Mouse (Mus musculus) midbrain, embryonic 11.5 days (tissue): ENCODE data around the gene Fam104a. TPM values are rescaled to one million over a fixed set of nuclear protein-coding genes. Genes with fewer than 3 reads are reported as not detected.

Experiments
- ATAC-seq: fragments of 200-750 bp; cut with Nextera tagmentation; 2 replicates; pipeline ENCODE4 v1.8.0; 2017; ENCODE audit warnings: moderate TSS enrichment, moderate library complexity; ENCODE audit not compliant: low FRiP score
- DNase-seq: peaks from one replicate; pipeline ENCODE4 v3.0.0; 2015; ENCODE audit warnings: low spot score; ENCODE audit errors: missing footprints
- H3K27ac ChIP-seq: fragments of 300-500 bp; sonication (generic); 2 replicates; pipeline ENCODE4 v1.5.1; 2014; ENCODE audit warnings: low read depth, low read length
- H3K27me3 ChIP-seq: fragments of 300-500 bp; sonication (generic); 2 replicates; pipeline ENCODE4 v1.6.1; 2014; ENCODE audit warnings: mild to moderate bottlenecking, low read length, moderate library complexity, mixed read lengths; ENCODE audit not compliant: control insufficient read depth, insufficient read depth
- H3K36me3 ChIP-seq: fragments of 300-500 bp; sonication (generic); 2 replicates; pipeline ENCODE4 v1.6.1; 2014; ENCODE audit warnings: mild to moderate bottlenecking, low read length, moderate library complexity, mixed read lengths; ENCODE audit not compliant: control insufficient read depth, insufficient read depth
- H3K4me1 ChIP-seq: fragments of 300-500 bp; sonication (generic); 2 replicates; pipeline ENCODE4 v1.6.1; 2014; ENCODE audit warnings: low read length; ENCODE audit not compliant: control insufficient read depth, insufficient read depth
- H3K4me2 ChIP-seq: fragments of 300-500 bp; sonication (generic); 2 replicates; pipeline ENCODE4 v1.6.1; 2014; ENCODE audit warnings: mild to moderate bottlenecking, moderate library complexity
- H3K4me3 ChIP-seq: fragments of 300-500 bp; sonication (generic); 2 replicates; pipeline ENCODE4 v1.5.1; 2014; ENCODE audit warnings: low read depth, low read length
- H3K9ac ChIP-seq: fragments of 300-500 bp; sonication (generic); 2 replicates; pipeline ENCODE4 v1.6.1; 2014; ENCODE audit warnings: low read length
- H3K9me3 ChIP-seq: fragments of 300-500 bp; sonication (generic); 2 replicates; pipeline ENCODE4 v1.6.1; 2016; ENCODE audit warnings: low read length; ENCODE audit not compliant: control insufficient read depth
- WGBS: fragments of 180-500 bp; shearing (Covaris S2); extraction: QIAGEN DNeasy Blood & Tissue Kit; methylation state at CpG from one replicate; pipeline ENCODE4 v1.1.7; 2014; 5-methylcytosine and 5-hydroxymethylcytosine counted together
- polyA plus RNA-seq: library from polyadenylated mRNA; unstranded; fragments of >200 nt; fragmentation: Nextera tagmentation; extraction: Ambion mirVana; gene quantifications from 2 replicates; pipeline ENCODE4 v1.2.1, GENCODE M21; 2014

Fam104a gene
- polyA plus RNA-seq, 1 experiment from 2014 or later: 54.6 TPM

DNA sequence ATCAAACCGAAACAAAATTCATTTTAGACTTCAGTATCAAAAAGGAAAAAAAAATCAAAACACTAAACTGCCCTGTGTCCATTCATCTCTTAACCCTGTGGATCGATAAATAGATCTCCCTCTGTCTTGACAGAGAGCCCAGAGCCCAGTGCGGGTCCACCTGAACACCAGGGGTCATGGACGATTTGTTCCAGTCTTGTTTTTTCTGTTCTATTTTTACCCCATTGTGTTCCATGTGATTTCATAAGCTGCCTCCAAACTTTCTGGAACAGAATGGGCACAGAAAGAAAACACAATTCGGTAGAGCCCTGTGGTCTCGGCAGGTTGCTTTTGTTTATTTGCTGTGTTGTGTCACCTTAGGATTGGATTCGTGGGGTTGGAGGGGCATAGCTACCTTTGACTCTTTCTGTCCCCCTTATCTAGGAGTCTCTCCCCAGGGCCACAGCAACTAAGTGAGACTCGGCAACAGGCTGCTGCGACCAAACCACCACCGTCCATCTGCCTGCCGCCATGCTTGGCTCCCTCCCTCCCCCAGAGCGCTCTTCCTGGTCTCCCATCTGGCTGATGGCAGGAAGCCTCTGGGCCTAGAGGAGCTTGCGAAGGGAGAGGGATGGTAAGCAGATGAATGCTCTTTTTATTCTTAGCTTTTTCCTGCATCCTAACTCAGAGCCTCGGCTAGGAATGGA is 38.6 kb upstream of the Fam104a start:
- ATAC-seq (no peak), DNase-seq (no peak)
- H3K9me3 ChIP-seq: no peaks in the 10 kb centered on the region
- no peaks in the 10 kb centered on the region for H3K27me3 ChIP-seq
- 82% methylated on average over 14 of the region's 14 CpGs for WGBS
- no peak overlapping the region for H3K4me2 ChIP-seq
- H3K36me3 ChIP-seq: peaks cover 15% of the 10 kb centered on the region
- H3K4me1 ChIP-seq: no peaks in the 10 kb centered on the region
- H3K27ac ChIP-seq: no peak overlapping the region
- H3K9ac ChIP-seq: no peak overlapping the region
- H3K4me3 ChIP-seq: no peak overlapping the region

- ATAC-seq (no peak), DNase-seq (no peak)
- H3K36me3 ChIP-seq: no peaks in the 10 kb centered on the region
- no peak overlapping the region for H3K27ac ChIP-seq
- WGBS: 73% methylated on average over 16 of the region's 16 CpGs
- no peak overlapping the region for H3K4me3 ChIP-seq
- no peaks in the 10 kb centered on the region for H3K4me1 ChIP-seq
- no peaks in the 10 kb centered on the region for H3K27me3 ChIP-seq
- H3K4me2 ChIP-seq: no peak overlapping the region
- no peak overlapping the region for H3K9ac ChIP-seq
- no peaks in the 10 kb centered on the region for H3K9me3 ChIP-seq
Measured at GRCm38 (mm10) chr11:113717767-113718424, 33.9 kb upstream of the Fam104a start.

DNA sequence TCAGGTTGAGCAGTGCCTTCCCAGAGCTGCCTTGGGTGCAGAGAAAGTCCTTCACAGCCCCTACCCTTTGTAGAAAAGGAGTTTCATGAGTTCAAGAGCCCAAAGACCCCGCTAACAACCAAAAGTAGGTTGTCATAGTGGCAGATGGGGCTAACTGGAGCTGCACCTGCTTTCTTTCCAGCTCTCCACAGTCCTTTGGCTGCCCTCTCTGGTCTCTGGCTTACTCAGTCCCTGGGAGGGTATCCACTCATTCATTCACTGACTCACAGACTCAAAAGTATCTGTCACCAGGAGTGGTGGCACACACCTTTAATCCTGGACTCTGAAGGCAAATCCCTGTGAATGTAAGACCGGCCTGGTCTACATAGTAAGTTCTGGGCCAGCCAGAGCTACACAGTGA is 32.2 kb upstream of the Fam104a start:
- Histone ChIP-seq H3K27ac (no peak overlapping the region), H3K4me1 (no peaks in the 10 kb centered on the region), H3K36me3 (no peaks in the 10 kb centered on the region), H3K9me3 (no peaks in the 10 kb centered on the region), H3K9ac (no peak overlapping the region), H3K4me2 (no peak overlapping the region), H3K4me3 (no peak overlapping the region), H3K27me3 (no peaks in the 10 kb centered on the region)
- ATAC-seq (no peak), DNase-seq (no peak)
- WGBS: 97% methylated on average over 2 of the region's 2 CpGs

DNA sequence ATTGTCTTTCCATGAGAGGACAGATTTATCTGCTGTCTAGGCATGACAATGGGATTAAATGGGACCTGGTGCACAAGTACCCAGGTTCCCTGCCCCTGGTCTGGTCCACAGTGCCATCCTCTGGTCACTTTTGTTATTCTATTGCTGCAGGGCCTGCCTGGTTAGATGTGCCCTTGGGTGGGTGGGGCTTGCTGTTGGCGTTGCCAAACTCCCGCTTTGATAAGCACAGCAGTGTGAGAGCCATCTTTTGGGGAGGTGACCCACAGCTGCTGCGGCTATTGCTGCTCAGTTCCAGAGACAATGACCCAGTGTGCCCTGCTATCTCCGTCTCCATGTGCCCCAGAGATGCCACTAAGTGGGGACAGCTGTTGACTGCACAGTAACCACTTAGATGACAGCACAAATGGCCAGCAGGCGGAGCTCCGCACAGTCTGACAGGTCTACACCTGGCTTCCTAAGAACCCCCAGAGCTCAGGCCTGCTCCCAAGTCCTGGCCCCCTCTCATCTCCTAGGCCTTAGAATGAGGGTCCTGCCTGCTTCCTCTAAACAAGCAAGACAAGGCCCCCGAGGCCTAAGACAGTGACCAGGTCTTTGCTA is 31.2 kb upstream of the Fam104a start:
- H3K27ac ChIP-seq: no peak overlapping the region
- ATAC-seq: no peak
- 61% methylated on average over 7 of the region's 7 CpGs for WGBS

DNA sequence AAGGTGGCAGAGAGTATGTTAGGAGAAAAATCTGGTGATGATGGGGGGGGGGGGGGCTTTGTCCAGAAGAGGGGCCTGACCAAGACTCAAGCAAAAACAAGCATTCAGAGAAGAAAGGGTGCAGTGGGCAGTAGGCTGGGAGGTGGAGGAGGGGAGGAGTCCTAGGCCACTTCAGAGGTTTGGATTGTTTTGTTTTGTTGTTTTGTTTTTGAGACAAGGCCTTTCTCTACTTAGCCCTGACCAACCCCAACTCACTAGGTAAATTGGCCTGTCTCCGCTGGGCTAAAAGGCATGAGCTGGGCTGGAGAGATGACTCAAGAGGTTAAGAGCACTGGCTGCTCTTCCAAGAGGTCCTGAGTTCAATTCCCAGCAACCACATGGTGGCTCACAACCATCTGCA is 27.1 kb upstream of the Fam104a start:
- ATAC-seq (0 out of 2 replicates have a peak, but pooled peaks have one; percentile 8), DNase-seq (no peak)
- Histone ChIP-seq H3K4me3 (no peak overlapping the region), H3K27me3 (peaks cover 2% of the 10 kb centered on the region), H3K4me2 (no peak overlapping the region), H3K27ac (peak overlapping the region; percentile 67), H3K9me3 (no peaks in the 10 kb centered on the region), H3K36me3 (no peaks in the 10 kb centered on the region), H3K4me1 (peaks cover 19% of the 10 kb centered on the region), H3K9ac (peak overlapping the region; percentile 39; the same call in 1 of the 2 replicates)
- 42% methylated on average over 1 of the region's 1 CpGs for WGBS

More for the DNA sequence above, 31.2 kb upstream of the Fam104a start:
- Histone ChIP-seq H3K4me3 (no peak overlapping the region), H3K9ac (no peak overlapping the region), H3K27me3 (no peaks in the 10 kb centered on the region), H3K9me3 (no peaks in the 10 kb centered on the region), H3K4me1 (peaks cover 8% of the 10 kb centered on the region), H3K36me3 (no peaks in the 10 kb centered on the region), H3K4me2 (no peak overlapping the region)
- DNase-seq: no peak

- DNase-seq (peak; percentile 96), ATAC-seq (peak; percentile 66)
- 1% methylated on average over 10 of the region's 10 CpGs for WGBS
- Histone ChIP-seq H3K9ac (peak overlapping the region; percentile 39), H3K27me3 (peaks cover 2% of the 10 kb centered on the region), H3K36me3 (no peaks in the 10 kb centered on the region), H3K4me1 (peaks cover 19% of the 10 kb centered on the region), H3K9me3 (no peaks in the 10 kb centered on the region), H3K4me3 (no peak overlapping the region), H3K27ac (peak overlapping the region; percentile 67), H3K4me2 (peak overlapping the region; percentile 25; the same call in 1 of the 2 replicates)
Measured at GRCm38 (mm10) chr11:113710257-113710777, 26.4 kb upstream of the Fam104a start.

DNA sequence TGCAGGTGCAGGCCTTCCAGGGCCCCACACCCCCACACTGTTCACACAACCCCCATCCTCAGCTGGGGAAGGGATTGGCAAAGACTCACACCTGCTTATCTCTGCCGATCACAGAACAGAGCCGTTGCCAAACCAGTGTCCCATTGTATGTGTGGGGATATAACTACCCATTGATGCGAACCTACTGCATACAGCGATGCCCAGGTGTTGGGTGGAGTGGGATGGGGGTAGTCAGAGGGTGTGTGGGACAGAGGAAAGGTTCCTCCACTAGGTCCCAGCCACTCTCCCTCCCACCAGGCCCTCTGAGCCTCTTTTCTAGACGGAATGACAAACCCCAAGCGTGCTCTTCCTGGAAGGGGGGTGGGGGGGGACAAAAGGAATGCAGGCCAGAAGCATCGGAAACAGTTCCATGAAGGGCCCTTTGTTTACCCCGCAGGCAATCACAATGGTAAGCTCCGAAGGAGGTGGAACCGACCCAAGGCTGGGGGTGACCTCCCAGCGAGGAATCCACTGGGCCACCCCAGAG is 25.8 kb upstream of the Fam104a start, which contains the start of gene Cpsf4l:
TSS of gene Cpsf4l (minus strand) at position 287 of the 526 bp plus-strand sequence.
- WGBS: 2% methylated on average over 11 of the region's 11 CpGs
- peaks cover 19% of the 10 kb centered on the region for H3K4me1 ChIP-seq
- H3K27ac ChIP-seq: peak within 1 kb of the TSS; percentile 67
- peak within 1 kb of the TSS; percentile 39 for H3K9ac ChIP-seq
- peak within 1 kb of the TSS; percentile 25; the same call in 1 of the 2 replicates for H3K4me2 ChIP-seq
- H3K4me3 ChIP-seq: no peak within 1 kb of the TSS
- H3K36me3 ChIP-seq: no peaks in the 10 kb centered on the region
- ATAC-seq (peak; percentile 77), DNase-seq (no peak)
- peaks cover 2% of the 10 kb centered on the region for H3K27me3 ChIP-seq
- no peaks in the 10 kb centered on the region for H3K9me3 ChIP-seq

DNA sequence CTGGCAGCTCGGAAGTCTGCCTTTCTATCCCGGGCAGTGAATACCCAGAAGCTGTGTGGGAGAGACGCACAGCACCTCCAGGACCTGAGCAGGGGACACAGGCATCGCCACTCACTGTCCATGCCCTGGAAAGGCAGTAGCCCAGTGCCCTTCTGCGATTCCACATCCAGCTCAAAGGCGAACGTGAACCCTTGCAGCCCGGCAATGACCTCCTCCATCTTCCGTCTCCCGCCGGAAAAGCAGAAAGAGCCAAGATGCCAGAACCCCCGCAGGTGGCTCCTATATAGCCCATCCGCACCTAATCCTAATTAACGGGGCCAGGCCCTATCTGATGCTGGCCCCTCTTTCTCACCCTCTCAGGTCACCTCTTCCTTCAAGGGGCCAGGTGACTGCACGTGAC is 25.3 kb upstream of the Fam104a start:
- Histone ChIP-seq H3K36me3 (no peaks in the 10 kb centered on the region), H3K9me3 (no peaks in the 10 kb centered on the region), H3K27ac (no peak overlapping the region), H3K9ac (no peak overlapping the region), H3K4me3 (no peak overlapping the region), H3K4me2 (no peak overlapping the region), H3K27me3 (peaks cover 2% of the 10 kb centered on the region), H3K4me1 (peaks cover 19% of the 10 kb centered on the region)
- ATAC-seq: peak; percentile 8; the same call in 1 of the 2 replicates
- WGBS: 11% methylated on average over 15 of the region's 15 CpGs
- DNase-seq: peak; percentile 87
